Mouse (Mus musculus) lung, adult 2 months (tissue): ENCODE data around the gene Slit3.

ENCODE experiments used
- CTCF ChIP-seq: fragments of 200-500 bp; IDR thresholded peaks from 2 replicates; pipeline ENCODE4 v1.5.1; 2011; ENCODE audit warnings: mild to moderate bottlenecking, low read length, control low read depth; ENCODE audit not compliant: insufficient read depth
- POLR2A ChIP-seq: fragments of 200-500 bp; IDR thresholded peaks from 2 replicates; pipeline ENCODE4 v1.6.1; 2011; ENCODE audit warnings: low read depth, mild to moderate bottlenecking, control low read depth, low read length, borderline replicate concordance; ENCODE audit errors: extremely low read depth

GRCm38 (mm10) chr11:35257351-35257750 lies 136.3 kb downstream of the Slit3 start:
- no peak for TF ChIP-seq CTCF
- no peak for TF ChIP-seq POLR2A
